Mouse (Mus musculus) adrenal gland, postnatal 4 days (tissue): ENCODE data around the gene Snhg11. TPM values are rescaled to one million over a fixed set of nuclear protein-coding genes. Genes with fewer than 3 reads are reported as not detected.
A peak's percentile ranks its signal among the peaks of the same experiment; 100 is the strongest.
"Not testable (repeated sequence)": the region's sequence is repeated elsewhere in the genome, so short reads cannot be mapped to it uniquely, and the experiment has no call there.

Experiments used
- DNase-seq, 2 experiments: peaks; one replicate each; pipeline ENCODE4 v3.0.0; 2021 to 2022; ENCODE audit warnings: low spot score in 2 of 2, mixed read lengths in 2 of 2
- total RNA-seq, 2 experiments: library from RNA; stranded (reverse); gene quantifications; 2 replicates each; pipeline ENCODE4 v1.2.3; 2021

Snhg11 gene
- total RNA-seq, 2 experiments from 2014 or later = 8.4 to 14.9 TPM

- DNase-seq = no peak
Observed at GRCm38 (mm10) chr2:158368313-158368712, 7.1 kb upstream of the Snhg11 start.

- DNase-seq = no peak
Observed at GRCm38 (mm10) chr2:158369474-158370172, 5.8 kb upstream of the Snhg11 start.

- no peak for DNase-seq
Observed at GRCm38 (mm10) chr2:158370173-158370550, 5.3 kb upstream of the Snhg11 start.

GRCm38 (mm10) chr2:158373061-158373460 is 2.4 kb upstream of the Snhg11 start:
- no peak for DNase-seq

DNA sequence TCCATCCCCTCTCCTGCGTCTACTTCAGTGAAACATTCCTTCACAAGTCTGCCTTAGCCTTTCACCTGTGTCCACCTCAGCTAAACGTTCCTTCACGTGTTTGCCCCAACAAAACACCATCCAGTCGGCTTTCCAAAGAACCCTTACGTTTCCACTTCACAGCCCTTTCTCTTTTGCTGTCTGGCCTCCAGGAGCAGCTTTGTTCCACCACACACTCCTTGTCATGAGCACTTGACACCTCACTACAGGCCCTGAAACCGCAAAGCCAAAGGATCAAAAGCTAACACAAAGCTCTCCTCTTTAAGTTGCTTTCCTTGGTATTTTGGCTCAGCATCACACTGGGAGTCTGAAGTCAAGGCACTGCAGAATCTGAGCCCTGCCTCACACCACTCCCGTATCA is 1.9 kb upstream of the Snhg11 start:
- DNase-seq = no peak

DNA sequence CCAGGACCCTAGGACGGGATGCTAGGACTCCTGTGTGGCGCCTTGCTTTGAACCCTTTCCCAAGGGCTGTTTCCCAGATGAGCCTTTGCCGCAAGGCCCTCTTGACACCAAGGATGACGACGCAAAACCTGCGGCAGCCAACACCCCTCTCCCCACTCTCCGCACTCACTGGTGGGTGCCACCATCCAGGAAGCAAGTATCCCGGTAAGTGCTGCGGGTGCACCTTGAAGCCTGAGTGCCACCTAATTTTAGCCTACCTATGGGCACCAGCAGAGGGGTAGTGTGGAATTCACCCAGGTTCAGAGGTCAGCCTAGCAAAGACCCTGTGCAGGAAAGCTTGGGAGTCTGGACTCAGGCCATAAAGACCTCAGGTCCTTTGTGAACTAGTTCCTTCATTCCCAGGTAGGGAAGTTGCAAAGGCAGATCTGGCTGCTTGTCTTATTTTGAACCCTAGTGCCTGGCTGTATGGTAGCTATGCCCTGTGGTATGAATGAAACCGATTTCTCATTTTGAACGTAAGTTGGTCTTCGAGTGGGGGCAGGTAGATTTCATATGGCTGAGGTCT is 767 bp downstream of the Snhg11 start:
- no peak for DNase-seq

- no peak for DNase-seq
Observed at GRCm38 (mm10) chr2:158376798-158377197, 1.4 kb downstream of the Snhg11 start.

- DNase-seq = no peak
Observed at GRCm38 (mm10) chr2:158377811-158378210, 2.4 kb downstream of the Snhg11 start.

DNA sequence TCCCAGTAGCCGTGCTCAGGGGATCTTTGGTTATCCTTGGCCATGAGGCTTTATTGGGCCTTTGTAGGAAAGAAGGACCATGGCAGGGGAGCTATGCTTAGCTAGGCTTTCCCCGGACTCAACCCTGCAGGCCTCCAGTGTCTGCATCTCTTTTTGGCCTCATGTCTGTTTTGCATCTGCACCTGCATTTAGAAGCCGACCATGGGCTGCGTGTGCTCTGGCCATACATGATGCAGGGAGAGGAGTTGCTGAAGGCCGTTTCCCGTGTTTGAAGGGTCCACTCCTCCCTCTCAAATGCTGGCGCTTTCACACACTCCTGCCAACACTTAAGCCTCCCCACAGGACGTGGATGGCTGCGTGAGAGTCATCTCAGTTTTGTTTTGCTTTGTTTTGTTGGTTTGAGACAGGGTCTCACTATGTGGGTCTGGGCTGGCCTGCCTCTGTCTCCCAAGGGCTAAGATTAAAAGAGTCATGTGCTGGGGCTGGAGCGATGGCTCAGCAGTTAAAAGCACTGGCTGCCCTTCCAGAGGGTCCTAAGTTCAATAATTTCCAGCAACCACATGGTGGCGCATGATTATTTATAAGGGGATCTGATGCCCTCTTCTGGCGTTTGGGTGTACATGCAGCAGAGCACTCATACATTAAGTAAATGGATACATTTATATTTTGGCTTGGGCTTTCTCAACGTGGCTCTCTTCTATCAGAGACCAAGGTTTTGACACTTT is 4.1 kb downstream of the Snhg11 start:
- no peak for DNase-seq

DNA sequence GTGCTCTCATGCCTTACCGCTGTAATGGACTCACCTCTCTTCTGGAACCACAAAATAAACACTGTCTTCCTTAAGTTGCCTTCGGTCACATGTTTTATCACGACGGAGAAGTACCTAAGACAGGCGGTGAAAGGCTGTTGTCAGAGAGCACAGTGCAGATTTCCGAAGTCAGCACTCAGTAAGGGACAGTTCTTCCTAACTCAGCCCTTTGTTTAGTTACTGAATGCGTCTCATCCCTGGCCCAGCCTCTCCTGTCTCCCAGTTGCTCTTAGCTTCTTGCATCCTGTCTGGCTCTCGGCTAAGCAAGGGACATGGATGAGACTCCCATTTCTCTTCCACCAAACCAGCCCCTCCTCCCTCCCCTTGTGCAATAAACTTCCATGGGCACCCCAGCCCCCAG is 10.6 kb downstream of the Snhg11 start:
- no peak for DNase-seq

- DNase-seq = no peak
Observed at GRCm38 (mm10) chr2:158389421-158389820, 14.0 kb downstream of the Snhg11 start.

DNA sequence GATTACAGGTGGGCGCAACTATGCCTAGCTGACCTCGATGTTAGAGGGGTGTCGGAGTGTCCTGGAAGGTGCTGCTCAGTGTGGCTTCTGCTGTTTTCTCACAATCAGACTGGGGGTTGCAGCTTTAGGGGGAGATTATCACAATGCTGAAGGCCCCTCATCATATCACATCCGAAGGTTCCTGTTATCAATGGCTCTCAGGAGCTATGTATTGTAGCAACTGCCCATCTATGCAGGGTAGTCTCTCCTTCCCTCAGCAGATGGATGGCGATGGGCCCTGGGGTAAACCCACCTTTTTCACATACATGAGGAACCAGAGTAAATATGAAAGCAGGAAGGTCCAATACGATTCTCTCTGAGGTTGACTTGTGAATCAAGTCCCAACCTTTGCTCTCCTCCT is 20.9 kb downstream of the Snhg11 start:
- no peak for DNase-seq

DNA sequence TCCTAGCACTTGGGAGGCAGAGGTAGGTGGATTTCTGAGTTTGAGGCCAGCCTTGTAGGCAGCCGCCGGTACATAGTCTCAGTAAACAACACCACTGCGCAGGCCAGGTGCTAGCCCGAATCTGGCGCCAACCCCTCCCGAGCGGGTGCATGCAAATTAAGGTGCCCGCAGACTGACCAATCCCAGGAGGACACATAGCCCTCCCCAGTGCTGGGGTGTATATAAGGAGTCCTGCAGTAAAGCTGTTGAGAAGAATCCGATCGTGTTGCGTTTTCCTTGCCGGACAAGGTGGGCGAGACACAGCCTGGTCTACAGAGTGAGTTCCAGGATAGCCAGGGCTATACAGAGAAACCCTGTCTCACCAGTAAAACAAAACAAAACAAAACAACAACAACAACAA is 21.7 kb downstream of the Snhg11 start:
- DNase-seq = not testable (repeated sequence)

DNA sequence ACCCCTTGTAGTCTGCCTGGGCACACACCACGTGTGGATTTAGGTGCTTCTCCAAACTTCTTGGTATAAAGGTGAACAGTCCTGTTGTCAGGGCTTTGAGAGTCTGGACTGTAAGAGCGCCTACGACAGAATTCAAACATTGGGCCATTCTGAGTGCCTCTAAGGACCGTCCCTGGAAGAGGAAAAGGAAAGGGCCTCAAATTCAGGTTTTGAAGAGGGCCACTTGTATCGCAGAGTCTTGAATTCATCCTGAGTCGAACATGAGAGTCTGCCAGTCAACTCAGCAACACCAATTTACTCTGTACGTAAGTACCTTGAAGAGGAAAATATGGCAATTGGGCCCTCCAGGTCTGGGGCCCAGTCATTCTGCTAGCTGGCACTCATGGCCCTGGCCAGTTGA is 27.5 kb downstream of the Snhg11 start:
- no peak for DNase-seq

DNA sequence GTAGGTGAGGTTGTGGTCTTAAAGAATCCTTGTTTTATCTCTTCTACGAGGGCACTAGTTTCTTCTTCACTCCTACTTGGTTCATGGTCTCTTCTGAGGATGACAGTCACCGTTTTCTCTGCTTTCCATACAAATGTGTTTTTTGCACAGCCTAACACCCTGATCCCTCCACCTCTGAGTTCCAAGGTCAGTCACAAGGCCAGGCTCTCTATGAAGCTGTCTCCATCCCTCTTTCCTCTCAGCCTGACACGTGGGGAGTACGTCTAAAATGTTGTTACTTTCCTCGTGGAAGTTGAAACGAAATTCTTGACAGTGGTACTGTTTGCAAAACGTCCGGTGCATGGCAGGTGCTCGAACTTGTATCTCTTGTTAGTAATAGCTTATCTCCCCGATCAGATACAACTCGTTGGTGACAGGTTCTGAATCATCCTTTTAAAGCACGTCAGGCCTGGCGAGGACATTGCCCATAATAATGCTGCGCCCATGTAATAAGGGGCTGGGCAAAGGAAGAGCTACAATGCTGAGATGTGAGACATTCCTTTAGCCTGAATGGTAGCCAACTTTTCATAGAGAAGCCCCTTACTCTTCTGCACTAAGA is 33.7 kb downstream of the Snhg11 start:
- DNase-seq = peak in 1 of 2 experiments; percentile 8

DNA sequence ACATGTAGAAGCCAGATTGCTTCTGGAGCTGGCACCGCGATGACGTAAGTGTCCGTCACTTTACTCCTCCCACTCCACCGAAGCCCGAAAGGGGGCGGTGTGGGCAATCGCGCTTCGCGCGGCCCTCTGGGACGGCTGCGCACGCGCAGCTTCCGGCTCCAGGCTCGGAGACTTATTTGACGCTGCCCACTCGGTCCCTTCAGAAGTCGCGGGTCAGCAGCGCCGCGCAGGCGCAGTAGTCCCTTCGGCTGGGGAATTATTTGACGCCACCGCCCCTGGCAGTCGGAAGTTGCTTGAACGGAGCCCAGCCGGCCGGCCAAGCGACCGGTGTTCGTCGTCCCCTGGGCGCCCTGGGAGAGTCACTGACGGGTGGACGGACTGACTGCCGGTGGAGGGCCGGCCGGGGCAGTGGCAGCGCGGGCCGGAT is 34.2 kb downstream of the Snhg11 start, which contains the start of gene Ralgapb:
TSS of gene Ralgapb (plus strand) at position 254 of the 427 bp plus-strand sequence.
- DNase-seq = peak; percentile 97 to 98

DNA sequence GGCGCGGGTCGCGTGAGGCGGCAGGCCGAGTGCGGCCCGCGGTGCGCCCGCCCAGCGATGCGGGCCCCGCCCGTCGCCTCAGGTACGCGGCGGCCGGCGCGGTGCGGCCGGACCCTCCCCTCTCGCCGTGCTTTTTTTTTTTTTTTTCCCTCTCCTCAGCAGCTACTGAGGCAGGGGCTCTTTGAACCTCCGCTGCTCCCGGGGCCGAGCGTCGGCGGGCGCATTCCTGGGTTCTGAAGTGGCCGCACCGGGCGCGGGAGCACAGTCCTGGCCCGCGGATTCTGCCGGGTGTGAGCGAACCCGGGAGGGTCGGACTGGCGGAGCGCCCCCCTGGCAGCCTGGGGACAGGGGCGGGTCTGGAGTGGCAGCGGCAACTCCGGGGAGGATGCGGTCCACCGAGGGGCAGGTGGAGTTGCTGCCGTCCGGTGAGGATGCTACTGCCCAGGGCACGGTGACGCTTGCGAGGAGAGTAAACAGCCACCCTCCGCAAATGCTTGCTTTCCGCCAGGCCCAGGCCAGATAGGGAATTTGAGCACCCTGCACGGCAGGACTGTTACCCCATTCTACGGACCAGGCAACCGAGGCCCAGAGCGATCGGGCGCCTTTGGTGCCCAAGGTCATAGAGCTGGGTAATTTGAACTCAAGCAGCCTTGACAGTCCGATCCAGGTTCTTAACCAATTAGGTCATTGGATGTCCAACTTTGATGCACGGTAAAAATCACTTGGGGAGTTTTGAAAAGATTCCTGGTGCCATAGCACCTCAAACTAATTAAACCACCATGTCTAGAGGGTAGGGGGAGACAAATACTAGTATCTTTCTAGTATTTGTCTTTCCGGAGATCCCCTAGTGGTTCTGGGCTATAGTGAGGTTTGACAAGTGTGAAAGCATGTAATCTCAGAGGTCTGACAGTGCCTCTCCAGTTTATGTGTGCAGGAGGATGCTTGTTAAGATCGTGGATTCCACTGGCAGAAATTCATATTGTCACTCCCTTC is 34.9 kb downstream of the Snhg11 start:
- peak in 1 of 2 experiments; percentile 20 for DNase-seq

DNA sequence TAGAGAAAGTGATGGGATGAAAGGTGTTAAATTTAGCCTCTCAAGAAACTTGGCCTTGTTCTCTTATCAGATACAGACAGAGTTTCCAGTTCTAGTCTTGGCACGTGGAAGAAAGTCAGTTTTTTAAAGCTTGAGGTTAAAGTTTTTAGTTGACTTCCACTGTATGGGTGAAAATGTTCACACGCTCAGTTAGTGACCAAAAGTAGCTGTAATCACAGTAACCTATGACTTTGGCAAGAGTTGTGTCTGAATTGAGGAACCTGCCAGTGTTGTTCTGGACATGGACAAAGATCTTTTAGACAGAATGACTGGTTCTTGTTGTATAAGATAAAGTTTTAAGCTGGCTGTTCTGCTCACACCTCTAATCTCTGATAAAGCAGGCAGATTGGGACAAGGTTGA is 37.8 kb downstream of the Snhg11 start:
- no peak for DNase-seq

DNA sequence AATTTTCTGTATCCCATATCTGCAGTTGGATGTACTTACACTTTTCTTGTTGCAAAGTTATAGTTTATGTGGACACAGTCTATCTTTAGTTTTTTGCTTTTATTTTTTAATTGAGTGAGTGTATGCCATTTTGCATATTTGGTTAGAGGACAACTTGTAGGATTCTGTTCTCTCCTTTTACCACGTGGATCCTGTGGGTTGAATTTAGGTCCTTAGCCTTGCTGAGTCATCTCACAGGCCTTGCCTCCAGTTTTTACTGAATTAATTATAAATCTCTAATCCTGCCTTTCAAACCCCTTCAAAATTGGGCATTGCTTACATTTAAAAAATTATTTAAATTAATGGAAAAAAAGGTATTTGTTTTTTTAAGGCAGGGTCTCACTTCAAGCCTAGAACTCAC is 40.4 kb downstream of the Snhg11 start:
- no peak for DNase-seq

- DNase-seq = no peak
Observed at GRCm38 (mm10) chr2:158418663-158419062, 43.2 kb downstream of the Snhg11 start.
